Mouse (Mus musculus): ENCODE measurements around the gene Card10.

Gene Card10

DNA sequence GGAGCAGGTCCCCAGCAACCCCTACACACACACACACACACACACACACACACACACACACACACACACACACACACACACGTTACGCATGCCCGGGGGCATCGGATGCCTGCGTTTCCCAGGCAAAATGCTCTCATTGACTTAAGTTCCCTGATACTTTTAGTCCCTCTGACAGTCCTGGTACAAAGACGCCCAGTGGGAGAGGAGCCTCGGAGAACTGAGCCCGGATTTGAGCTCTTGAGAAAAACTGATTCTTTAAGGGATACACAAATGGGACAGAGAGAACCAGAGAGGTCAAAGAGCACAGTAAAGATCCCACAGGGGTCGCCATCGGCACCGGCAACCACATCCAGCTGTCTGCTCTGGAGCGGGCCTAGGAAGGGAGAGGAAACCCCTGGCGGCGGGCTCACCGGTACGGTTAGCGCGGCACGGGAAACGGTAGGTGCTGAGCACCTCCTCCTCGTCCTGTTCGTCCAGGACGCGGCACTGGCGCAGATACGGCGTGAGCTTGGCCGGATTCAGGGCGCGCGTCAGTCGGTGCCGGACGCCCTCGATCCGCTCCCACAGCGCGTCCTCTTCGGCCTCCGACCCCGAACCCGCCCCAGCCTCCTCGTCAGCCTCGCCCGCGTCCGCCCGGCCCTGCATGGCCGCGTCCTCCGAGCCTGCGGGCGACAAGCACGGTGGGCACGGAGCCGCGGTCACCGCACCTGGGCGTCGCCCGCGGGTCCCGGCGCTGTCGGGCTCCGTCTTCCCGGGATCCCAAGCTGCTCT is 686 bp downstream of the Card10 start:
- no peak for DNase-seq (ENCODE audit: low read depth, low spot score)

DNA sequence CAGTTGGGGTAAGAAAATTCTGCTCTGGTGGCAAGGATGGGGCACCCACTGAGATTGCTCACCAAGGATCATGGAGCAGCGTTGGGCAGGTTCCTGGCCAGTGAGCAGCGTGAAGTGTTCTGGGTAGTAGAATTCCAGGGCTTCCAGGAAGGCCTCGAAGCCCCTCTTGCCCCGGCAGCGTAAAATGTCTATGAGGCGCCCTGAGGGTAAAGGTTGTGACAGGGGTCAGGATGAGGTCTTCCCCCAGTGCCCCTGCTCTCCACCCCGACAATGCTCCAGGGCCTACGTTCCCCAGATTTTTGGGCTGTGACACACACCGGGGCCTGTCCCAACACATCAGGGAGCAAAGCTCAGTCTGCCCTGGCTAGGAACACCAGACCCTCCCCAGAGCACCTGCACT is 1.3 kb downstream of the Card10 start:
- DNase-seq (ENCODE audit: low read depth, low spot score), result no peak

DNA sequence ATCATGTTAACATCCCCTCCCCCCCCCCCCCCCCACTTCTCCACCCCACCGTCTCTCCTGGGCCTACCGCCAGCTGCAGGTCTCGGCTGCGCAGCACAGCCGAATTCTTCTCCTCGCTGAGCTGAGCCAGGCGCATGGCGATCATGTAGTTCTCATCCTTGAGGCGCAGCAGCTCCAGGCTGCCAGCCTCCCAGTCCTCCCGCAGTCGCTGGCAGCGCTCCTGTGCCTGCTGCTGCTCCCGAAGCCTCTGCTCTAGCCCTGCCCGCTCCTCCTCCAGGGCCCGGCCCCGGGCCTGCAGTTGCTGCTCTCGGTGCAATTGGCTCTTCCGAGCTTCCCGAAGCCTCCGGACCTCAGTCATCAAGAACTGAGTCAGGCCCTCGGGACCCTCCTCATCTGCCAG is 3.8 kb downstream of the Card10 start:
- peak; percentile 23 for DNase-seq (ENCODE audit: low read depth, low spot score)

DNA sequence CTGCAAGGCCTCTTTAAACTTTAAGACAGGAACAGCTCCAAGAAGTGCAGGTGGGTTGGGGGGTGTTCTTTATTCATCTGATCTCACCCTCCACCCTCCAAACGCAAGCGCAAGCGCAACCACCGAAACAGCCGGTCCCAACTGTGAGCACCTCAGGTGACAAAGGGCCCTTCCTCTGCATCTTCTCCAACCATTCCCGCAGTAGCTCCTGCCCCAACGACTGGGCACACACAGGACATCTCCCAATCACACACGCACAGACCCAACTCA is 5.8 kb downstream of the Card10 start:
- DNase-seq (ENCODE audit: low read depth, low spot score), result no peak

DNA sequence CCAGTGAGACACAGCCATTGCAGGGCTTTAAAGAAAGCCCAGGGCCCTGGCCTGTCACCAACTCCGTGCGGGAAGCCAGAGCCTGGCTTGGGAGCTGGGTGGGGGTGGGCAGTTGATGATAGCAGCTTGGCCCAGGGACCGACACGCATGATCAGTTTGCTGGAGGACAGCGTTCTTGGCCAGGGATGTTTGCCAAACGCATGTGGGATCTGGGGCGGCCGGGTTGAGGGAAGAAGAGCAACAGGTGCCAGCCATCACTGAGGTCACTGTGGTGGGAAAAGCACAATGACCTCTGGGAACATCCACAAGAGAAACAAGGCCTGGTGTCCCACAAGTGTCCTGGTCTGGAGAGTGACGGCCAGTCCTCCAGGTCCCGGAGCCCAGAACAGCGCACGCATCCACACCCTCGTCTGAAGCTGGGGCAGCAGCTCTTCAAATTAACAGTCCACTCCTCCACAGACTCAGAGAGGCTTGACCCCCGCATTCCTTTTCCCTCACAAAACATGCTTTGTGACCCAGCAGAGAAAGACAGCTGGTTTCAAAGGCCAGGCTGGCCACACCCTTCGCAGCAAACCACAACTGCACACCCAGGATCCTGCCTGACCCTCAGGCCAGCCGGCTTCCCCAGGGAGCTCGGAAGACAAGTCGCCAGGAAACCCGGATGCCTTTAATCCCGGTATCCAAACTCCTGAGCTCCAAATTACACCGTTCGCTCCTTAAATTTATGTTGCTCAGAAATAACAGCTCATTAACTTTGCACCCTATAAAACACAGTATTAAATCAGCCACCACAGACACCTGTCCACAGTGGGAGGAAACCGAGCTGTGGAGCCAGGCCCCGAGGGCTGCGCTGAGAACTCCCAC is 6.4 kb downstream of the Card10 start:
- DNase-seq (ENCODE audit: low read depth, low spot score), result no peak

DNA sequence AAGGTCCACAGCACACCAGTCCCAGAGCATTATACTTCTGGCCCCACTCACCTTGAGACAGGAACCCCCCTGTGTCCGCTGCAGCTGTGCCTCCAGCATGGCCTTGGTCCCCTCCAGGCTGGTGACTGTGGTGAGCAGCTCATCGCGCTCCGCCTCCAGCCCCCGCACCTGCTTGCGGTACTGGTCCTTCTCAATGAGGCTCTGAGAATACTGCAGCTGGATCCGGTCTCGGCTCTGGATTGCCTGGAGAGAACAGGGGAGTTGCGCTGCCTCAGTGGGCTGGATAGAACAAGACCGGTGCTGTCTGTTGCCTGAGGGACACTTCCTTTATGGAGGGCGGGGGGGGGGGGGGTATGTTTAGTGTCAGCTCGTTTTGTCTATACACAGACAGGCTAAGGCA is 11.9 kb downstream of the Card10 start:
- DNase-seq (ENCODE audit: low read depth, low spot score), result no peak

DNA sequence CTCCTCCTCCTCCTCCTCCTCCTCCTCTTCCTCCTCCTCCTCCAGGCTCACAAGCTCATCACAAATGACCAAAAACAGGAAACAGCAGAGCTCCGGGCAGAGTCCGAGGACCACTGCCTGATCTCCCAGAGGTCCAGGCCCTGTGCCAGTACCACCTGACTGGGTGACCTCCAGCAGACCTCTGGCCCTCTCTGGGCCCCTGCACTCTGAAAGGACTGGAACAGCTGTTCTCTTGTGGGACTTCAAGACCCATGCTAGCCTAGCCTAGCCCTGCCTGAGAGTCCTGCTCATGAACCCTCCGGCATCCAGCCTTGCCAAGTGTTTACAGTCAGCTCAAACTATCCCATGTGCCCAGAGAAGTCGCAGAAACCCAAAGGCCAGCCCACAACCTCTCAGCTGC is 12.4 kb downstream of the Card10 start:
- DNase-seq (ENCODE audit: low read depth, low spot score), result no peak

DNA sequence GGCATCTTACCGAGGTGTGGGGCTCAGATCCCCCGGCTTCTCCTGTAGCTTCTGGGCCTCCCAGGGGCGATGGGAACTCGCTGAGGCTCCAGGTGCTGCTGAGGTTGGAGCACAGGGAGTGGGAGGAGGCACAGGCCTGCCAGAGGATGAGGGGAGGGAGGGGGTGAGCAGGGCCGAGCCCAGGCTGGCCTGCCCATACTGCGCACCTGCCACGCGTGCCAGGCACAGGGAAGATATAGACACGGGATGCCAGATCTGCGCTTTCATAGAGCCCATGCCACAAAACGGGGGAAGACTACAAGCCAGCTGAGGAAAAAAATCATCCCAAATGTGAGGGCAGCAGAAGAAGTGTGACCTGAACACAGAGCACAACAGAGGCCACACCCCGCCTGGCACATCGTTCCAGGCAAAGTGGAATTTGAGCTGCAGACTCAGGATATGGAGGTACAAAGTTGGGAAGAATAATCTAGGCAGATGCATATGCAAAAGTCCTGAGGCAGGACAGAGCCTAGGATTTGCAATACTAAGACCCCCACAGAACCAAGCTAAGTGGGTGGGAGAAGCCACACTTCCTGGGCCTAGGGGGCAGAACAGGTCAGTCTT is 13.0 kb downstream of the Card10 start:
- DNase-seq (ENCODE audit: low read depth, low spot score), result no peak

DNA sequence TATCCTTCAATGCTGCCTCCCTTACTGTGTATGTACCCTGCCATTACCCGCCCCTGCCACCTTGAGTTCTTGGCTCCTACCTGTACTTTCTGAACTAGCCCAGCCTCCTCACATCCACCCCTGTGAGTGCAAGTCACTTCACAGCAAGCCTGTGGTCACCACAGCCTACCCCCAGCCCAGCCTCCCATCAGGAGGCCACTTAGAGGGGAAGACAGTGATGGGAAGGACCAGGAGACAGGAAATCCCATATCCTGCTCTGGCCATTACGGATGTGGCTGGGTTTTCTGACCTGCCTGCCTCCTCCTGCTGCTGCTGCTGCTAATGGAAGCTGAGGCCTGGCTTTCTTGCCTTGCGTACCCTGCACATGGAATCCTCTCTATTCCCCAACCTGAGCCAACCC is 14.8 kb downstream of the Card10 start:
- DNase-seq (ENCODE audit: low read depth, low spot score), result no peak

DNA sequence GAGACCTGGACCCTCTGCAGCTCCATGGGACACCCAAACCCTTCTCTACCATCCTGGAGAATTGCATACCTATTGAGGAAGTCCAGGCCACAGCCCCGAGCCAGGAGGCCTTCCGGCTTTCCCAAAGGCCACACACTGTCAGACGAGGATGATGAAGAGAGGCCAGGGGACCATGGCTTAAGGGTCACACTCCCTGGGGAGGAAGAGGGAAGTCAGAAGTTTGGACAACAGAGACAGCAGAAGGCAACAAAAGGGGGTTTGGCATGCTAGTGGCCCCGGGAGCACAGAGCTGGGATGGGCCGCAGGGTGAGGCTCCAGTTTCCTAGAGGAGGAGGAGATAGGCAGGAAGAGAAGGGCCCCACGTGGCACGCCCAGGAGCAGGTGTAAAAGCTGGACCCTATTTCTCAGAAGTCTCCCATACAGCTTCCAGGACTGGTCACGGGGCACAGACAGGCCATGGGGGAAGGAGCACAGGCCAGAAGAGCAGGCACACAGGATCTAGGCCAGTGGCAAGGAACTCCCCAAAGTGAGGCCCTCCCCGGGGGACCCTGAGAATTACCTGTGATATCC is 15.5 kb downstream of the Card10 start:
- DNase-seq (ENCODE audit: low read depth, low spot score), result no peak

DNA sequence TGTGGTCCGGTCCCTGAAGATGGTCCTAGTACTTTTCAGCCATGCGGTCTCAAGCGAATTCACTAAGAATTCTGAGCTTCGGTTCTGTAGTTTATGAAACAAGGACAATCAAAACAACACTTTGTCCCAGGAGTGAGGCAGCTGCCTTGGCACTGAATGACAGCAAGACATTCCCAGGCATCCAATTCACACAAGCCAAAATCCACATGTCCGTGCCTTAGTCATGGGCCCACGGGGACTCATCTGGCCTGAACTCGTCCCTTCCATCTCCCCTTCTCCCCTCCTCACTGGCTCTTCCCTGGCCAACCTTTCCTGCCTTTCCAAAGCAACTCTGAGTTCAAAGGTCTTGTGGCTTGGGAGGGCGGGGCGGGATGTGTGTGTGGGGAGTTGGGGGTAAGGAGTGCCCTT is 16.4 kb downstream of the Card10 start:
- DNase-seq (ENCODE audit: low read depth, low spot score), result no peak

DNA sequence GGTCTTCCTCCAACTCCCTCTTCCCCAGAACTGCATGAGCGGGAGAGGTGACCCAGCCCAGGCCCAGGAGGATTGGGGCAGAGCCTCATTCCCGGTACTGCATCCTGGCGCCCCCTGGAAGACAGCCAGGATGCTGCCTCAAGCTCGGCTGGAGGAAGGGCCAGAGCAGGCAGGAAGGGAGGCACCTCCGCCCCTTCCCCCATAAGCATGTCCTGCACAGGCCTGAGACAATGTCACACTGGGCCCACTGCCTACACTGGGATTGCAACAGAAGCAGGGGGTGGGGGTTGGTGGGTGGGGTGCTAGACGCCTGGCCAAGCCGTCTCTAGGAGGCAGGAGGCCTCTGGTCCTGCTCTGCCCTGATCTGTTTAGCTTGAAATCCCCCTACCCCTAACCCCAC is 16.9 kb downstream of the Card10 start:
- DNase-seq (ENCODE audit: low read depth, low spot score), result no peak

DNA sequence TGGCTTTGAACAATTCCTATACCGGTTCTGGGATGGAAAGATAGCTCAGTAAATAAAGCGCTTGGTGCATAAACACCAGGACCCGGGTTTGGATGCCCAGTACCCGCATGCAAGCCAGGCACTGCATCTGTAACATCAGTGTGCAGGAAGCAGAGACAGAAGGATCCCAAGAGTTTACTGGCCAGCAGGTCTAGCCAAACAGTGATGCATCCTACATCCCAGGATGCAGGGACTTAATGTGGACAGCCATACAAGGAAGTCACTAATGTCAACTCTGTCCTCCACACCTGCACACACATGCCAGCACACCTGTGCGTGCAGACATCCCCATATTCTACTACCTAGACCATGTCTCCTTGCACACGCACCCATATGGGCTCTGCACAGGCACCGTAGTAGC is 17.6 kb downstream of the Card10 start:
- DNase-seq (ENCODE audit: low read depth, low spot score), result no peak

DNA sequence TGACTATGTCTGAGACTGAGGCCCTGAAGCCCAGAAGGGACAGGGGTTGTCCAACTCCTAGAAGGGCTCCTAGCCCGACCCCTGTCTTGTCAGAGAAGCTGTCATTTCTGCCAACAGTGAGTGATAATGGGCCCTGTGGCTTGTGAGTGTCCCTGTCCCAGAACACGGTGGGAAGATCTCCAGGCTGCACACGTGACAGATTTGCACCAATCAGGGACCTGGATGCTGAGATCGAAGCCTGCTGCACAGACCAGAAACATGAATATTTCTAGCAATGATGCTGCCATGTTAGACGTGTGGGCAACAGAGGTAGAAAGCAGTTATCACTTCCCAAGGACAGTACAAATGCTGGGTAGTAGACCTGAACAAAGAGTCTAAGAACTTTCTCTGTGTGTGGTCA is 18.3 kb downstream of the Card10 start:
- no peak for DNase-seq (ENCODE audit: low read depth, low spot score)

DNA sequence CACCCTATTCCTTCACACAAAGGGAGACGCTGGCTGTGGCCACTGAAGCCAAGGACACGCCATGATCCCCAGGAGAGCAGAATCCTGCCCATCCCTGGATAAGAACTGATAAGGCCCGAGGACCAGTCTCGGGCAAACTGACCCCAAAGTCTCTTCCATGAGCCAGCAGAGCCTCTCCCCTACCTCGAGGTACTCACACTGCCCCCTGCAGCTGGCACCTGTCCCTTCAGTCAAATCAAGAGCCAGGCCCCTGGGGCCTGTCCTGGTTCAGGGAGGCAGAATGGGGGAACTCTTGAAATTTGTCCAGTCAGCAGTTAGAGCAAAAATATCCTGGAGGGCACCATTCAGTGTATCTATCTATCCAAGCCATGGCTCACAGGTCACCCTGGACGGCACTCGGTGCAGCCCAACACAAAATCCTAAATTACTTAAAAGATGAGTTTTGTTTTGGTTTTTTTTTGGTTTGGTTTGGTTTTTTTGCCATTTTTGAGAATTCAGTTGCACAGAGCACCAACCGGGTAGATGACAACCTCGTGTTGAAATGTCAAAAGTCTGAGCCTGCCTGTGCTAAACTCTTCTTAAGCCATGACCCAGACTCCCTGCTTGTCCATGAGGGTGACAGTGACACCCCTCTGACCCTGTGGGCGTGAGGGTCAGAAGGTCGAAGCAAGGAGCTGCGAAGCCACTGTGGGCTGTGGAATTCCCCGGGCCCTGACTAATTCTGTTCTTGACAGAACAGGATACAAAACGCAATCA is 20.3 kb downstream of the Card10 start:
- no peak for DNase-seq (ENCODE audit: low read depth, low spot score)

DNA sequence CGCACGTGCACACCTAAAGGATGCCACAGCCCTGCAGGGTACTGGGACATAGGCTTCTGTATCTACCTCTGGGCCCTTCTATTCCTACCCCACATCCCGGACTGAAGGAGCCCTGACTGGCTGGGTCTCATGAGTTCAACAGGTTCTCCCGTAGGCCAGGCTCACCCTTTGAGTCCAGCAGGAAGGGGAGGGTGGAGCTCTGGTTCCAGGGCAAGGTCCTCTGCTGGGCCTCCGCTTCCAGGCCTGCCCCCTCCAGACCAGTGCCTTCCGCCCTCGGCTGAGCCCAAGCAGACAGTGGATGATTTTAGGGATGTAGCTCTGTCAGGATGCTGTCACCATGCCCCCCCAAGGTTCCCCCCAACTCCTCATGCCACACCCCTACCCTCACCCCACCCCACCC is 21.9 kb downstream of the Card10 start:
- DNase-seq (ENCODE audit: low read depth, low spot score), result no peak

DNA sequence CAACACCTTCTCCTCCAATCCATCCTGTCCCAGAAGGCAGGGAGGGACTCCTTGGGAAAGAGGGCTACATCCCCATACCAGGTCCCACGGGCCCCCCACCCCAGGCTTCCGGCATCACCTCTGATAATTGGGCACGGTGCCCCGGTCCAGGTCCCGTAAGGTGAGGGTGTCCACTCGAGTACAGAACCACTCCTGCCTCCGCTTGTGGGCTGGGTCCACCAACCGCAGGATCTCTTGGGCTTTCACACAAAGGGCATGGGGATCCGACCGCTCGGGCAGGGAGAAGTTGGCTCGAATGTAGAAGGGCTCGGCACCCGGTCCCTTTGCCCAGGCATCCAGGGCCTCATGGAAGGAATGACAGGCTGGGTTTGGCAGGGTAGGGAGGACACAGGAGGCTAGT is 22.5 kb downstream of the Card10 start:
- no peak for DNase-seq (ENCODE audit: low read depth, low spot score)

DNA sequence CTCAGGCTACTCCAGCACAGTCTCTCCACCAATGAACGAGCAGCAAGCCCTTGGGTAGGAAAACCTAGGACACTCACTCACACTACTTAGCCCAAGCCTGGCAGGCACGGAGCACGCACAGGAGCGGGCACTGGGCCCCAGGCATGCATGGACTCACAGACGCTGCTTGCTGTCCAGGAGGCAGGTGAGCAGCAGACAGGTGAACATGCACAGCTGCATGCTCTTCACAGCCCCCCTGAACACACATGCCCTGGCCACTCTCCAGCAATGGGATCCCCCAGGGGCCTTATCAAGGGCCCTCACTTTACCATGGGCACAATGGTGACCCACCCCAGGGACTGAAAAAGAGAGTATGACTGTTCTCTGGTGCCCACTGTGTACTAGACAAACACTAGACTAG is 23.2 kb downstream of the Card10 start:
- DNase-seq (ENCODE audit: low read depth, low spot score), result no peak

DNA sequence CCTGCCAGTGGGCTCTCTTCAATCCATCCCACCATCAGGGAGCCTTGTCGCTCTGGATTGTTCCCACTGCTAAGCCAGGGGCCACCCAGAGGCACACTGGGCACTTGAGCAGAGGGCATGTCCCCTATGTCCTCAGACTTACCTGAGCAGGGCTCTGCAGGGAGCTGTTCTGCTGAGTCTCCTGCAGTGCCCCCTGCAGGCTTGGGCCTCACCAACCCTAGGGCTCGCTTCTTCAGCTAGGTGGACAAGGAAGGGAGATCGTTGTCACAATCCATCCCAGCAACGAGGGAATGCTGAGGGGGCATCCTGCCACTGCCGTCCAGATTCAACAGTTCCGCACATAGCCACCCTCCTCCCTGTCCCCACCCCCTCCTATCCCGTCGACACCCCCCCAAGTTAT is 23.6 kb downstream of the Card10 start:
- DNase-seq (ENCODE audit: low read depth, low spot score), result no peak

DNA sequence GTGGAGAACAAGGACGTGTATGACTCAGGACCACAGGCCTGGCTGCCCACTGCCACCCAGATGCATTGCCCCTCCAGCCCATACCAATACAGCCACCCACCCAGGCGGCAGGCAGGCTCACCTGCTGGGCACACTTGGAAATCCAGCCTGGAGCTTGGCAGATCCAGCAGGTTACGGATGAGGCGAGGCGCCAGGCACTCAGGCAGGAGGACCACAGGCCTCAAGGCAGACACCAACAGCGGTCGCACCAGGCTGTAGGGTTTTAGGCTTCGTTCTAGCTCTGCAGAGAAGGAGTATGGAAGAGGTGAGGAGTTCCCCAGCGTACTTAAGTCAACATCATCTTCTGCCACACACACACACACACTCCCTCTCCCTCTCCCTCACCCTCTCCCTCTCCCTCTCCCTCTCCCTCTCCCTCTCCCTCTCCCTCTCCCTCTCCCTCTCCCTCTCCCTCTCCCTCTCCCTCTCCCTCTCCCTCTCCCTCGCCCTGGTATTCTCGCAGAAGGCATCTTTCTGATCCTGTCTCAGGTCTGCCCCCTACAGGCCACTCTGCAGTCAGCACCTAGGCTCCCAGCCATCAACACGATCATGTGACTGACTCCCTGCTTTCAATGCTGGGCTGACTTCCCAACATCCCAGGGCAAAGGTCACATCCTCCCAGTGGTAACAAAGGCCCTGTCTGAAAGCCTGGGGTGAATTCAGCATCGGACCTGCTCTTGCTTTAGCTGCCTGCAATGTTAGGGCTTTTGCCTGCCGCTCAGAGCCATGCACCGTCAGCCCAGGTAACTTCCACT is 24.6 kb downstream of the Card10 start:
- peak; percentile 74 for DNase-seq (ENCODE audit: low read depth, low spot score)

DNA sequence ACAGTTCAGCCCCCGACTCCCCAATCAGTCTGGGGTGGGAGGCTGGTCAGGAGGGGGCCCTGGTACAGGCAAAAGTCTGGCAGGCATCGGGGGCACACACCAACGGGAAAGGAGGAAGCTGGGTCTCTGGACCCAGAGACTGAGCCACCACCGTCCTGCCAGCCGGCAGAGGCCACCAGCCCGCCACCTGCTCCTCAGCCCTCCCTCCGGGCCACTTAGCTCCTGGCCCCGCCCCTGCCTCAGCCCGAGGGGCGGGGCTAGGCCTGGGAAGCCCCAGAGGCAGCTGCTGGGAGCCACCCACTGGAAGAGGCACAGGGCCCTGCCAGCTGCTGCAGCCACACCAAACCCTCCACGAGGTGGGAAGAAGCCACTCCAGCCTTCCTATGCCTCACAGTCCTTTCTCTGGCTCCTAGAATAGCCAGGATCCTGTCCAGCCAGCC is 29.5 kb downstream of the Card10 start, which contains the start of gene Mfng:
Gene Mfng (minus strand): TSS at position 186 of the 440 bp plus-strand sequence.
- no peak for DNase-seq (ENCODE audit: low read depth, low spot score)
